Mouse (Mus musculus) adrenal gland, postnatal 14 days (tissue): ENCODE measurements at regions not wholly inside any gene's neighbourhood (a gene's known extent, or its start where the extent isn't known, plus 50 kb on each side); places are given as distances from the start of the nearest gene placed in this dataset.

Source experiments
- DNase-seq: peaks from one replicate; pipeline ENCODE4 v3.0.0; 2021; ENCODE audit warnings: mixed read lengths

- no peak for DNase-seq
Measured at GRCm38 (mm10) chr2:12697209-12697608, 226.6 kb upstream of the Pter start.

GRCm38 (mm10) chr2:12699331-12699730, 224.5 kb upstream of the Pter start:
- no peak for DNase-seq

GRCm38 (mm10) chr2:12707514-12707913, 216.3 kb upstream of the Pter start:
- DNase-seq: no peak

- DNase-seq: peak; percentile 57
Measured at GRCm38 (mm10) chr2:12709156-12709923, 214.5 kb upstream of the Pter start.

- DNase-seq: no peak
Measured at GRCm38 (mm10) chr2:12709924-12710240, 214.0 kb upstream of the Pter start.

- DNase-seq: no peak
Measured at GRCm38 (mm10) chr2:12716124-12717012, 207.5 kb upstream of the Pter start.

GRCm38 (mm10) chr2:12729251-12729650, 194.6 kb upstream of the Pter start:
- no peak for DNase-seq

GRCm38 (mm10) chr2:12737140-12737539, 186.7 kb upstream of the Pter start:
- DNase-seq: no peak

GRCm38 (mm10) chr2:12746856-12747255, 177.0 kb upstream of the Pter start:
- DNase-seq: no peak

GRCm38 (mm10) chr2:12758816-12759215, 165.0 kb upstream of the Pter start:
- no peak for DNase-seq

GRCm38 (mm10) chr2:12759931-12760330, 163.9 kb upstream of the Pter start:
- no peak for DNase-seq

GRCm38 (mm10) chr2:12761461-12761860, 162.4 kb upstream of the Pter start:
- no peak for DNase-seq

GRCm38 (mm10) chr2:12764510-12764909, 159.3 kb upstream of the Pter start:
- no peak for DNase-seq

- no peak for DNase-seq
Measured at GRCm38 (mm10) chr2:12765336-12765735, 158.5 kb upstream of the Pter start.

- DNase-seq: no peak
Measured at GRCm38 (mm10) chr2:12776866-12777265, 147.0 kb upstream of the Pter start.

GRCm38 (mm10) chr2:12777696-12778095, 146.1 kb upstream of the Pter start:
- no peak for DNase-seq

GRCm38 (mm10) chr2:12792596-12792995, 131.2 kb upstream of the Pter start:
- DNase-seq: no peak

GRCm38 (mm10) chr2:12797615-12798169, 126.1 kb upstream of the Pter start:
- no peak for DNase-seq

GRCm38 (mm10) chr2:12799153-12799925, 124.5 kb upstream of the Pter start:
- DNase-seq: no peak

- no peak for DNase-seq
Measured at GRCm38 (mm10) chr2:12802667-12803066, 121.2 kb upstream of the Pter start.

GRCm38 (mm10) chr2:12805096-12805495, 118.7 kb upstream of the Pter start:
- no peak for DNase-seq

GRCm38 (mm10) chr2:12808466-12808865, 115.4 kb upstream of the Pter start:
- DNase-seq: no peak

GRCm38 (mm10) chr2:12815339-12815738, 108.5 kb upstream of the Pter start:
- no peak for DNase-seq
